ENCODE assay signal across 8 mouse cellular contexts in the genomic region with DNA sequence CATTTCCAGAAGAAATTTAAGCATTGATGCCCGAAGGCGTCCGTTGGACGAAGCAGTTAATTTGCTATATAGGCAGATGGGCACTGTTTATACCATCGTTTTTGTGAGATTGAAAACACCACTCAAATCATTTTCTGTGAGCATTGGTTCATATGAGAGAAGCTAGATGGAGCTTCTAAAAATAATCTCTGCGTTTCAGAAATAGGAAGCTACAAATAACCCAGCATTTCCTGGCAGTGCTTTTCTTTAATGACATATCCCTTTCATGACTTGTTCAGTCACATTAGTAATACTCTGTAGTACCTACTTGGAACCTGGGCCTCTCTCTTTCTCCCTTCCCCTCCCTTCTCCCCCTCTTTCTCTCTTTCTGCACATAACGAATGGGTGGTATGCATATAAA. TPM values are rescaled to one million over a fixed set of nuclear protein-coding genes. Genes with fewer than 3 reads are reported as not detected.
DNase-seq lines count a peak whose midpoint lies in the region; ATAC-seq and TF ChIP-seq lines count a peak whose summit lies in the region.

No protein-coding gene starts in this region.

- peak overlapping the region; percentile 95 for H3K9ac ChIP-seq in hindbrain, embryonic 15.5 days

- peaks cover 14% of the 10 kb centered on the region for H3K27me3 ChIP-seq in hindbrain, embryonic 15.5 days
- H3K27me3 ChIP-seq in myocyte (ENCODE audit: control insufficient read depth, insufficient read depth, insufficient read length) = no peaks in the 10 kb centered on the region

- ATAC-seq in hindbrain, embryonic 15.5 days (ENCODE audit: low FRiP score, low read depth) = no peak; the same call in 1 of the 2 replicates
- ATAC-seq in erythroid progenitor cell, adult 5-6 weeks (replicated peaks; ENCODE audit: low FRiP score, poor library complexity, severe bottlenecking) = no peak

- H3ac ChIP-seq in myocyte (ENCODE audit: control insufficient read depth, insufficient read length) = peak overlapping the region; percentile 25

- peak overlapping the region; percentile 98 for H3K27ac ChIP-seq in left cerebral cortex, adult 2 months
- H3K27ac ChIP-seq in brown adipose tissue, adult 24 weeks (replicated peaks; ENCODE audit: low read depth, low read length) = peak overlapping the region; percentile 74
- peak overlapping the region; percentile 97 for H3K27ac ChIP-seq in hindbrain, embryonic 15.5 days (replicated peaks)

- 37% methylated on average over 7 of the region's 7 CpGs for WGBS in hindbrain, embryonic 15.5 days

- peaks cover 3% of the 10 kb centered on the region; the same call in 1 of the 2 replicates for H3K36me3 ChIP-seq in hindbrain, embryonic 15.5 days
- peaks cover 5% of the 10 kb centered on the region for H3K36me3 ChIP-seq in myocyte (ENCODE audit: control insufficient read depth, insufficient read depth)

- H3K4me2 ChIP-seq in hindbrain, embryonic 15.5 days = peak overlapping the region; percentile 67
- peak overlapping the region; percentile 85 for H3K4me2 ChIP-seq in myocyte (ENCODE audit: low read depth)

- peak overlapping the region; percentile 100 for H3K4me3 ChIP-seq in left cerebral cortex, adult 2 months
- H3K4me3 ChIP-seq in brown adipose tissue, adult 24 weeks (ENCODE audit: insufficient read depth, low read depth, low read length) = peak overlapping the region; percentile 81
- peak overlapping the region; percentile 99 for H3K4me3 ChIP-seq in hindbrain, embryonic 15.5 days
- H3K4me3 ChIP-seq in myocyte = peak overlapping the region; percentile 61

- H3K79me2 ChIP-seq in myocyte (ENCODE audit: control insufficient read depth, insufficient read depth) = peaks cover 46% of the 10 kb centered on the region

- TF ChIP-seq CTCF in left cerebral cortex, adult 2 months (IDR thresholded peaks at IDR 0.05) = no peak

- intact Hi-C loops in left cerebral cortex, adult 2 months (cut with DNase I) = loop anchor here (2.0 kb wide), 2 partner anchors 36 to 362 kb away; a partner anchor contains a TSS
- intact Hi-C loops in left cerebral cortex, postnatal 4 days (cut with DNase I) = no loop called here

- H3K9me3 ChIP-seq in hindbrain, embryonic 15.5 days = no peaks in the 10 kb centered on the region

- no peaks in the 10 kb centered on the region; the same call in 1 of the 2 replicates for H3K4me1 ChIP-seq in brown adipose tissue, adult 24 weeks (ENCODE audit: control insufficient read depth, insufficient read depth, insufficient read length, low read length)
- peaks cover 24% of the 10 kb centered on the region for H3K4me1 ChIP-seq in hindbrain, embryonic 15.5 days (replicated peaks)

- TF ChIP-seq POLR2A in myocyte (IDR thresholded peaks at IDR 0.05; ENCODE audit: insufficient read length, low read depth) = no peak

- no peak for DNase-seq in left cerebral cortex, adult 2 months (ENCODE audit: extremely low spot score in 1 of 2, low spot score in 2 of 2)
- no peak for DNase-seq in left cerebral cortex, postnatal 4 days
- DNase-seq in retina, postnatal 1 day = no peak
- DNase-seq in gastrocnemius, postnatal 25 days = no peak

TF ChIP-seq in myocyte, 11 proteins besides CTCF, POLR2A, EP300 and RAD21:
- no peak for TF ChIP-seq REST (IDR thresholded peaks at IDR 0.05; ENCODE audit: insufficient read depth, insufficient read length)
- no peak for TF ChIP-seq POLR2AphosphoS2 (IDR thresholded peaks at IDR 0.05; ENCODE audit: insufficient read length, low read depth)
- TF ChIP-seq SRF (IDR thresholded peaks at IDR 0.05; ENCODE audit: control insufficient read depth, insufficient read length, low read depth) = no peak
- TF ChIP-seq MYOD1 (IDR thresholded peaks at IDR 0.05; ENCODE audit: control insufficient read depth in 1 of 3, insufficient read length in 2 of 3, low read depth in 2 of 3) = no peak
- no peak for TF ChIP-seq USF1 (IDR thresholded peaks at IDR 0.05; ENCODE audit: low read depth)
- no peak for TF ChIP-seq TCF12 (IDR thresholded peaks at IDR 0.05; ENCODE audit: insufficient read depth, poor library complexity, severe bottlenecking)

RNA-seq across cellular contexts. Expression of a gene that starts 0.7 kb away (rescaled TPM):
- total RNA-seq in left cerebral cortex, adult 2 months (2021) = 10 to 100 TPM; 28.2 to 34.3 TPM
- total RNA-seq in left cerebral cortex, postnatal 4 days (2021) = 10 to 100 TPM; 47.7 to 49.6 TPM
- polyA plus RNA-seq in brown adipose tissue, adult 24 weeks (2012; ENCODE audit: insufficient read depth, insufficient read length, missing spikeins) = 23.5 and 25.0 TPM in 2 replicates
- polyA plus RNA-seq in hindbrain, embryonic 15.5 days (2015; fragmentation: Nextera tagmentation; extraction: Ambion mirVana) = 86.6 and 91.7 TPM in 2 replicates
- 16.0 TPM for polyA plus RNA-seq in myocyte (2012; fragmentation: generic; extraction: Trizol)
- 5.8 and 6.7 TPM in 2 replicates for total RNA-seq in erythroid progenitor cell, adult 5-6 weeks (2015; ENCODE audit: low replicate concordance)
- total RNA-seq in erythroid progenitor cell, adult 5-6 weeks (2017; ENCODE audit: low replicate concordance) = 8.6 and 29.0 TPM in 2 replicates
- 10 to 100 TPM; 14.7 to 17.2 TPM for total RNA-seq in gastrocnemius, postnatal 25 days (2021)

RNA-seq across cellular contexts. Expression of a gene that starts 26.0 kb away (rescaled TPM):
- total RNA-seq in left cerebral cortex, adult 2 months (2021) = 1 to 10 TPM; 4.6 to 7.0 TPM
- total RNA-seq in left cerebral cortex, postnatal 4 days (2021) = 1 to 10 TPM; 1.6 to 4.1 TPM
- polyA plus RNA-seq in brown adipose tissue, adult 24 weeks (2012; ENCODE audit: insufficient read depth, insufficient read length, missing spikeins) = 152 TPM in 2 replicates
- 2.9 and 3.1 TPM in 2 replicates for polyA plus RNA-seq in hindbrain, embryonic 15.5 days (2015; fragmentation: Nextera tagmentation; extraction: Ambion mirVana)
- polyA plus RNA-seq in myocyte (2012; fragmentation: generic; extraction: Trizol) = 6.9 TPM
- 19.1 and 28.9 TPM in 2 replicates for total RNA-seq in erythroid progenitor cell, adult 5-6 weeks (2015; ENCODE audit: low replicate concordance)
- 23.1 and 24.3 TPM in 2 replicates for total RNA-seq in erythroid progenitor cell, adult 5-6 weeks (2017; ENCODE audit: low replicate concordance)
- total RNA-seq in gastrocnemius, postnatal 25 days (2021) = 10 to 100 TPM; 15.3 to 26.4 TPM

RNA-seq across cellular contexts. Expression of a gene that starts 36.6 kb away (rescaled TPM):
- total RNA-seq in left cerebral cortex, adult 2 months (2021) = 10 to 100 TPM; 45.9 to 48.5 TPM
- 10 to 100 TPM; 36.4 to 40.0 TPM for total RNA-seq in left cerebral cortex, postnatal 4 days (2021)
- polyA plus RNA-seq in brown adipose tissue, adult 24 weeks (2012; ENCODE audit: insufficient read depth, insufficient read length, missing spikeins) = 4.4 and 6.7 TPM in 2 replicates
- polyA plus RNA-seq in hindbrain, embryonic 15.5 days (2015; fragmentation: Nextera tagmentation; extraction: Ambion mirVana) = 6.0 and 7.4 TPM in 2 replicates
- polyA plus RNA-seq in myocyte (2012; fragmentation: generic; extraction: Trizol) = 17.7 TPM
- total RNA-seq in erythroid progenitor cell, adult 5-6 weeks (2015; ENCODE audit: low replicate concordance) = 1.1 TPM in 1 of 2 replicates, not detected in the other
- total RNA-seq in erythroid progenitor cell, adult 5-6 weeks (2017; ENCODE audit: low replicate concordance) = 0.90 and 1.5 TPM in 2 replicates
- 10 to 100 TPM; 12.0 to 13.3 TPM for total RNA-seq in gastrocnemius, postnatal 25 days (2021)

Comparison
In these comparisons a context has a peak if more than half of its experiments do, and no peak if none do; other contexts are left out.
1. RNA of a gene that starts 36.6 kb away (total RNA-seq): 45.9 to 48.5 TPM in left cerebral cortex, adult 2 months, 36.4 to 40.0 TPM in left cerebral cortex, postnatal 4 days and 12.0 to 13.3 TPM in gastrocnemius, postnatal 25 days; 0.90 to 1.5 TPM in erythroid progenitor cell, adult 5-6 weeks; every median in the first group is over 4 times any median in the second.
2. Peak in every context shown above with its lines, with median percentiles within 50 percentile points of each other: H3K27ac ChIP-seq and H3K4me3 ChIP-seq.